Mouse (Mus musculus) testis, postnatal 10 days (tissue): ENCODE results near the gene Slc13a5.

Experiments used
- DNase-seq: peaks from one replicate; pipeline ENCODE4 v3.0.0; 2021; ENCODE audit warnings: low spot score

Gene Slc13a5

GRCm38 (mm10) chr11:72205256-72205655, 61.8 kb downstream of the Slc13a5 start:
- no peak for DNase-seq

GRCm38 (mm10) chr11:72203440-72203839, 63.6 kb downstream of the Slc13a5 start:
- no peak for DNase-seq

GRCm38 (mm10) chr11:72196506-72196905, 70.5 kb downstream of the Slc13a5 start:
- DNase-seq = no peak

- no peak for DNase-seq
Observed at GRCm38 (mm10) chr11:72194259-72194658, 72.8 kb downstream of the Slc13a5 start.
